Mouse (Mus musculus) monocyte, adult 5-6 weeks (primary cell): Measurements from ENCODE around the gene Tbc1d8. TPM values are rescaled to one million over a fixed set of nuclear protein-coding genes. Genes with fewer than 3 reads are reported as not detected.

Source experiments
- ATAC-seq: fragments of 153-309, 156-312 bp; replicated peaks from 2 replicates; pipeline ENCODE4 v1.8.0; 2017; ENCODE audit warnings: mild to moderate bottlenecking; ENCODE audit not compliant: low TSS enrichment, insufficient number of reproducible peaks, severe bottlenecking, poor library complexity, low FRiP score
- total RNA-seq: library from RNA; stranded (forward); fragments of 200-1000, 200-491, 200-594 nt; gene quantifications from 3 replicates; pipeline ENCODE4 v1.2.3, GENCODE M21; 2017

The Tbc1d8 gene
- total RNA-seq, 1 experiment from 2014 or later: 41.9 TPM

DNA sequence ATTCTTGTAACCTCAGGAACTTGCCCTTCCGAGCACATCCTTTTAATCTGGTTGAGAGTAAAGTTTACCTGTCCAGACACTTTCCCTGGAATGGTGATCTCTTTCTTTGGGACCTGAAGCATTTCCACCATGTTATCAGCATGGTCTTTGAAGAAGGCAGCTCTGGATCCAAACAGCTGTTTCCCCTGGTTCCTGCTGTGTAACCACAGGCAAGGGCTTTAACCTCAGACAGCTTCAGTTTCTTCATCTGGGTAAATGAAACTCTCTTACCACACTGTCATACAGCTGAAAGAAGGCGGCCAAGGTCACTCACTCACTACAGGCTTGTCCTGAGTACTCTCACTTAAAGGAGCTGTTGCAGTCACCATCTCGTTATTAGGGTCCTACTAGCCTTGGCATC lies 8.8 kb upstream of the Tbc1d8 start:
- ATAC-seq: no peak; the same call in 1 of the 2 replicates

DNA sequence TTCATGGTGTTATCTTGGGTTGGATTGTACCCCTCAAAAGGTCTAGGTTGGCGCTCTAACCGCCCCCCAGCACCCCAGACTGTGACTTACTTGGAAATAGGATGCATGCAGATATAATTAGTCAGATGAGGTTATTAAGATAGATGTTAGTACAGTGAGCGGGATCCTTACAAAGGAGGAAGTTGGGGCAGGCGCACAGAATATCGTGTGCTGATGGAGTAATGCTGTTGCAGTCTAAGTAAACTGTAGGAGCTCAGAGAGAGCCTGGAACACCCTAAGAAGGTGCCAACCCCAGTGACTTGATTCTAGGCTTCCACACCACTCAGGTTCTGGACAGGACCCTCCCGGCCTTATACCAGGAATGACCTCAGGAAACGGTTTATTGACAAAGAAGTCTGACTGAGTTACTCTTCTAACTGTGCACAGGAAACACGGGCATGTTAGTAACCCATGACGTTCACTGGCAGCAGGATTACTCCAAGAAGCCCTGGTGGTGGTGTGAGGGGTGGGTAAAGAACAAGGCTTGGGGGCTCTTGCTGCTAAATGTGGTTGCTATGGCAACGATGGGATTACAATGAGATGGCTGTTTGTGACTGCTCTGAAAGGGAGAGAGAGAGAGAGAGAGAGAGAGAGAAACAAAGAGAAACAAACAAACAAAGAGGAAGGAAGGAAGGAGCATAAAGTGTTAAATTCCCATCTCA lies 3.7 kb upstream of the Tbc1d8 start:
- peak; percentile 35; the same call in 1 of the 2 replicates for ATAC-seq

DNA sequence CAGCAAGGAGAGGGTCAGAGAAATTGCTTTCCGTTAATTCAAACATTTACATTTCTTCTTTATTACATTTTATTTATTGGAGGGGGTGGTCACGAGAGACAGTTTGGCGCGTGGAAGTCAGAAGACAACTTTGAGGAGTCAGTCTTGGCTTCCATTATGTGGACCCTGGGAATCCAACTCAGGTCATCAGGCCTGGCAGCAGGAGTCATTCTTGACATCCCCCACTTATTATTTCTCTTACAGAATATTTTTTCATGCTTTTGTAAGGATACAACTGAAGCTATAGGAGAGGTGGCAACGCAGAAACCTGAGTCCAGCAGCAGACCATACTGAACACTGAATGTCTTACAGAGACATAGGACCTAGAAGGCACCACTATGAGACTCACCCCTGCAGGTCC lies 699 bp upstream of the Tbc1d8 start:
- ATAC-seq: no peak

DNA sequence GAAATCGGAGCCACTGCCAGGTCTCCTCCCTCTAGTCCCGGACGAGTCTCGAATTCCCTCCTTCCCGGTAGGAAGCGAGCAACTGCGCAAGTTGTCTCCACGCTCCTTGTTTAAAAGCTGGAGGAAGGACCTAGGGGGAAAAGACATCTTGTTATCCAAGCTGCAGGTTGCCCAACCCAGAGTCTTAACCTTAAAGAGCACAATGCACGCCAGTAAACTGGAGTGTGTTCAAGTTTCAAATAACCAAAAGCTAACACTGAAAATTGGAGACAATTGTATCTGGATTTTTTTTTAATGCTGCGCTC lies 293 bp upstream of the Tbc1d8 start:
- ATAC-seq: no peak

DNA sequence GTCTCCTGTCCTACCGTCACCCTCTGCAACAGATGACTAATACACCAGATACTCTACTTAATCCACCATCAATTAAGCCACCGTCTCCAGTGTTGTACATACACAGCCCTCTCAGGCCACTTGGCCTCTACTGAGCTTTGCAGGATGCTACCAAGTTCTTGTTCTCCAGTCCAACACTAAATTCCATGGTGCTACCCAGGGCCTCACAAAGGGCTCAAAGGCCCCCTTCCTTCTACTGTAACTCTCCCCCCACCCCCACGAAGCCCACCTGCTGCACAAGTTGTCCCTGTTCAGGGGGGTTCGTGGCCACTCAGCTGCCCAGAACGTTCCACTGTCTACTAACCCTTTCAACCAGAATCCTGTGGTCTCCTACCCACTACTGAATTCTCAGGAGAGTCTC lies 1.5 kb downstream of the Tbc1d8 start:
- no peak for ATAC-seq

DNA sequence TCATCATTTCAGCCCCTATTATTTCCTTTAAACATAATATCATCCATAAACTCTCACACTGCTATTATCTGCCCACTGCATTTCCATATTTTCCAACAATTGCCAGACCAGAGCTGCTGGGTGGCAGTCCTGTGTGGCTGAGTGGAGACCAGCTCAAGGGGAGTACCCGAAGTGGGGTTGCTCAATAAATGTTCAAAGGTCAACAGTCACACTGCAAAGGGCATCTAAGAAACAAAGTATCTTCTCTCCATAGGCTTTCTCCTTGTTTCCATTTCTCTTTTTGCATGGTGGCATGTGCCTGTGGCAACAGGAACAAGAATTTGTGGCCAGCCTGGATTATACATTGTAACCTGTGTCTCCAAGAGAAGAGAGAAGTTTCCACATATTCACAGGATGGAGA lies 2.2 kb downstream of the Tbc1d8 start:
- ATAC-seq: peak; percentile 61

DNA sequence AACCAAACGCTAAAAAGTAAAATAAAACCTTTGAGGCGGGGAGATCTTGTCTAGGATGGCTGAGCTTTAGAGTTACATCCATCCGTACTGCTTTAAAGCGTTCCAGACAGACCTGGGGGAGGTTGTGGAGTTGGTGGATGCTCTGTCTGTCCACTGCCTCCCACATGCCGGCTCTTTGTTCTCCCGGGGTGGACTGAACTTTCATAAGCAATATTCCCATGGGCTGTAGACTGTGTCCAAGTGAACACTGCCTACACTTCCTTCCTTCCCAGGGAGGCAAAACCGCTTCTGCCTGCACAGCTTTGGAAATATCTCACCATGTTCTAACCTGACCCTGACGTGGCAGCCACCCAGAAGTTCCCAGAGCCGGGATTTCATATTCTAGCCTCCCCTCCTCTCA lies 4.0 kb downstream of the Tbc1d8 start:
- ATAC-seq: no peak

DNA sequence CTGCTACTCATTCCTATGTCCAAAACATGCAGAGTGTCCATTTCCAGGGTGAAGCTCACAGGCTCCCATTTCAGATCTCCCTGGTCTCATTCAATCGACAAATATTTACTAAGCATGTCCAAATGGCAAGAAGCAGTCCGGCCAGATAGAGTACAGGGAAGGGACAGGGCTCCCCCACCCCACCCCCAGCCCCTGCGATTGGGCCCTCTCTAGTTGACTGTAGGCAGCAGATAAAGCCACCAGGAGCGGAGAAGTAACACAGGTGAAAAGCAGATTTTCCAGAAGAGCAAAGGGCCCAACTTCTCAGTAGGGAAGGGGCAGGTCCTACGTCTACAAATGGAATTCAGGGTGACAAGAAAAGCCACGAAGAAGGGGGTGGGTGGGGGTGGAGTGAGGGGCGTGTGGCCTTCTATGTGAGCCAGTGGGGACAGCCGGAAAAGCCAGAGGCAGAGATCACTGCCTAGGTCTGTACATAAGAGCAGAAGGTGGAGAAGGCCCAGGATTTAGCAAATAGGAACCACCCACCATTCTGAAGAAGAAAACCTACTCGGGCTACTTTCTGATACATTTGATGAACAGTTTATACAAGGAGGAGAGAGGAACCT lies 7.2 kb downstream of the Tbc1d8 start:
- no peak for ATAC-seq

DNA sequence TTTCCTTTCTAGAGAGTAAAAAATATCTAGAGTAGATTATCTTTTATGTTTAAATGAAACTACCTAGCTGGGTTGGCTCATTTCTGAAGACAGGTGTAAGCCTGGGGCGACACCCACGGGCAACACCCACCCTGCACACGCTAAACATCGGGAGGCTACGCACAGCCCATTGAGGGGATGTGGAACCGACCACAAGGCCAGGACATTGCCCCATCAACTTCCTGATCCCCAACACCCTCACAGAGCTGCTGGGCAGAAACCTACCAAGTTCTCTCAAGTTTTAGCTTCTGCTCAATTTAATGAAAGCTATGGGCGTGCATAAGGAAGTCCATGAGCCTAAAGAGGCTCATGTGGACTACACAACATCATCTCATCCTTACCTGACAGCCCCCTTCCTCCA lies 9.6 kb downstream of the Tbc1d8 start:
- peak; percentile 93 for ATAC-seq

DNA sequence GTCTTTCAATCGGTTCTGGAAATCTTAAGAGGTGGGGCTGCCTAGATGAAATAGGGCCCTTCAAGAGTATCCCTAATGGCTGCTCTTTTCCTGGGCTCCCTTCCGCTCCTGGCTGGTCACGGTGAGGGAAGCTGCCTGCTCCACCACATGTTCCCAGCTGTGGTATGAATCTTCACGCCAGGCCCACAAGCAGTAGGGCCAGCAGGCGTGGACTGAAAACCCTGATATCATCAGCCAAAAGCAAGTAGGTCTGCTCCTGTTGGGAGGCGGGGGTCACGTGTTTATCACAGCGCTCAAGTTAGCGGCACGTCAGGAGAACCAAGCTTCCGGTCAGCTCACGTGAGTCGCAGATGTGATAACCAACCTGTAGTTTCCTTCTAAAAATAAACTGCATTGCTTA lies 12.0 kb downstream of the Tbc1d8 start:
- ATAC-seq: no peak

DNA sequence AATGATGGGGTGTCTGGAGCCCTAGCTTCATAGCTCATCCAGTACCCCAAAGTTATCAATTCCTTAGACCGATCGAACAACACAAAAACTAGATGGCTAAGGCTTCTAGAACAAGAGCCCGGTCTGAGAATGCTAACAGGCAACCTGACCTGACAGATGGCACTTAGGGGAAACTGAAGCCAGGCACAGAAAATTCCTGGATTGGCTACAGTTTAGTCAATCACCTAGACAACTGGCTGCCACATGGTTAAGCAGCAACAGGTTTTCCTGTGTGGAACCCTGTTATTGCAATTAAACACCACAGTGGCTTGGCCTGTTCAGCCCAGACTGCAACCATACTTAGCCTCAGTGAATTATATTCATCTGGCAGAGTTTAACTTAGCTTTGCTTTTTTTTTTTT lies 13.8 kb downstream of the Tbc1d8 start:
- ATAC-seq: no peak

DNA sequence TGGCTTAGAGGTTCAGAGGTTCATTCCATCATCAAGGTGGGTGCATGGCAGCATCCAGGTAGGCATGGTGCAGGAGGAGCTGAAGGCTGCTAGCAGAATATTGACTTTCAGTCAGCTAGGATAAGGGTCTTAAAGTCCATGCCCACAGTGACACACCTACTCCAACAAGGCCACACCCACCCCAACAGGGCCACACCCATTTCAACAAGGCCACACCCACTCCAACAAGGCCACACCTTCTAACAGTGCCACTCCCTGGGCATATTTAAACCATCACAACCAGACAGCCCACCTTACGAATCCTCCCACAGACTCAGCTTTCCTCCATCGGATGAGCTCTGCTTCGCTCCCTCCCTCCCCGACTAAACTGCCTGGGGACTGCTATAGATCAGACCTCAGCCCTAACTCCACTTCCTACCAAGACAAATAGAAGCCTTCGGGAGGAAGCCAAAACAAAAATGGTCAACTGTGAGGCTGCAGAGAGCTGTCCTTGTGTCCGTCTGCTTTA lies 15.6 kb downstream of the Tbc1d8 start:
- no peak for ATAC-seq

DNA sequence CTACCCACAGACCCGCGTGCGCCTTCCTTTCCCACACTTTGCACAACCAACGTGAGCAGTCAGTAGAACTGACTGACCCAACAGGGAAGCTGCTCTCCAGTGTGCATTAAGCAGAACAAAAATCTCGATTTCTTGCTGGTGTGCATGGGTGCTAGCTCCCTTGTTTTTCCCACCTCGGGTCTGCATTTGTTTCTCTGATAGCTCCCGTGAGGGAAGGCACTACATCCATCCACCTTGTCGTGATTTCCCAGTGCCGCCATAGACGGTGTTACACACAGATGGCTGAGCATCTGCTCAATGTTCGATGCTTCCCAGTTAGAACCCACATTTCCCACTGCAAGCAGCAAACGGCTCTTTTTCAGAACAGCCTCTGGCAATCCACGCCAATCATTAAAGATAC lies 16.5 kb downstream of the Tbc1d8 start:
- no peak for ATAC-seq

DNA sequence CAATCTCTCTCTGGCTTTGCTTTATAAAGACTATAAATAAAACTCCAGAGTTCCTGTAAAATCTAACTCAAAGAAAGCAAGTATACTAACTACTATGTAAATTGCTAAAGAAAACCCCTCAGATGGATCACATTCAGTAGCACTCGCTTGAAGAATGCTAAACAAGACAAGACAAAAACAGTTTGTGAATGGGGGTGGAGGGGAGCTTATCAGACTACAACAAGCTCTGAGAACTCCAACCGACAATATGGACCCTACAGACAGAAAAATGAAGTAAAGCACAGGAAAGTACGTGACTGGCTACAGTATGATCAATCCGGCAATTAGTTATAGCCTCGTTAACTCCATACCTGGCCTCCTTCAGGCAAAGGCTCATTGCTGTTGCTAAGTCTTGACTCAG lies 18.1 kb downstream of the Tbc1d8 start:
- ATAC-seq: no peak

DNA sequence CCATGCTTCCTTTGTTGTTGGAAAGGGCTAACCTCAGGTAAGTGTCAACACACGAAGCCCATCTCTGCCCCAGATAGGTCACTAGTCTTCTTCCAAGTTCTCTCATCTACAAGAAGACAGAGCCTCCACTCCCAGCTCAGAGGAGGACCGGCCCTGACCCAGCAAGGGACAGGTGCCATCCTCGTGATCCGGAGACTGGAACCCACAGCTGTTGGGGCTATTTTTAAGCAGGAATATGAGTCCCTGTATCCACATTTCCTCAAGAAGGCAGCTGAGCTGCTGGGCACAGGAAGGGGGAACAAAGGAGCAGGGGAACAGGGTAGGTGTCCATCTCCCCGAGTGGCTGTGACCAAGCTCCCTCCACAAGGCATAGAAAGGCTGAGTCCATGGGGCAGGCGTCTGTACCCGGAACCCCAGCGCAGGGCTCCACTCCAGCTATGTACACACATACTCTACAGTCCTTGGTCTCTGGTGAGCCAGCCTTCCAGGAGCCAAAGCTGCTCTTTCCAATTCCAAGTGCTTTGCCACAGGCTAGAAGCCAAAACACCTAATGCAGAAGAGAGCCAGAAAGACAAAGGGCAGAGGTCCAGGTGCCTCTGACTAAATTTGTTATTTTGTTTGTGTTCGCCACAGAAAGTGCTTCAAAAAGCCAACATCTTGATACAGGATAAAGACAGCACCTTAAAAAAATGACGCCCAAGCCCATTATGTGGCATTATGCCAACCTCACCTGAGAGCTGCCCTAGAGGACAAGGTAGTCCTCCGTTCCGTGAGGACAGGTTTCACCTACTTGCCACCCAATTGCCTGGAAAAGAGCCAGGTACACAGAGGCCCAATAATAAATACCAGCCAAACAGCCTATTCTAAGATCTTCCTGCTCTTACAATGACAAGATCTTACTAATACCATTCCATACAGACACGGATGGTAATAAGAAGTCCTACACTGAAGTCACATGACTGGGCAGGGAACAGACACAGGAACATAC lies 20.4 kb downstream of the Tbc1d8 start:
- no peak for ATAC-seq

DNA sequence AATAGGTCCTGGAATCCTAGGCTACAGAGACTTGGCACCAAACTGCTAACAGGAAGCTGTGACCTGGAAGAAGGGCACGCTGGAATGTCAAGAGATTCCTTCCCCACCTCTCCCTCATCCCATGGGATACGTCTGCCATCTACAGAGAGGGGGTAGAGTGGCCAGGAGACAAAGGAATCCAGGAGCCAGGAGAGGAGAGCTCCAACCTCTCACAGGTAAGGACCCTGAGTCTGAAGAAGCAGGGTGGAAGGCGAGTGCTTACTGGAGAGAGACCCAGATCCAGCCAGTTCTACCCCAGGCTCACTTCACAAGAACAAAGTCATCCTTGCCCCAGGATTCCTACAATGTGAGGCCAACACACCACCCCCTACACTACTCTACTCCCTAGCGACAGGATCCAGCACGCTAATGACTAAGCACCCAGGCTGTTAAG lies 22.1 kb downstream of the Tbc1d8 start:
- no peak for ATAC-seq

DNA sequence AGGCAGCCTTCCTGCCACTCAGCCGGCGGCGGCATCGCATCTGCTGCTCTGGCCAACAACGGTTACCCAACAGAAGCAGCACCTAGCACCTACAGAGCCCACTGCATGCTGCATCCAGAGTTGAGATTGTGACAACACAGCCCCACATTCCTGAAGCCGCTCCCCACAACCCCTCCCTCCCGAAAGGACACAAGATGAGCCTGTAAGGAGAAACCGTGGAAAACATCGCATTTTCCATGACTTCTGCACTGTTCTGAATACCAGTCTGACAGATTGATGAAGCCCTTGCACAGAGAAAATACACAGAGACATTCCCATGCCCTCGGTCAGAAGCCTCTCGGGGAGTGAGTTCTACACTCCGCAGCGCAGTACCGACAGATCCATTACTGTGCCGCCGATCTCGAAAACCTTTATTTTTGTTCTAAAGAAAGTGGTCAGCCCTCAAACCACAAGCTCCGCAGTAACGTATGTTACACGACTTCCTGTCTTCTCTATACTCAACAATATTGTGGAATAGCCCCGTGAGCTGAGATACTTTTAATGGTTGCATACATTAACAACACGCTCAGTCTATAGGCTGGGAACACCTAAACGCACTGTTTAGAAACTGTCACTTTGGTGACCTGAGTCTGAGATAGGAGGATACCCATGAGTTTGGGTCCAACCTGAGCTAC lies 23.1 kb downstream of the Tbc1d8 start:
- ATAC-seq: no peak

DNA sequence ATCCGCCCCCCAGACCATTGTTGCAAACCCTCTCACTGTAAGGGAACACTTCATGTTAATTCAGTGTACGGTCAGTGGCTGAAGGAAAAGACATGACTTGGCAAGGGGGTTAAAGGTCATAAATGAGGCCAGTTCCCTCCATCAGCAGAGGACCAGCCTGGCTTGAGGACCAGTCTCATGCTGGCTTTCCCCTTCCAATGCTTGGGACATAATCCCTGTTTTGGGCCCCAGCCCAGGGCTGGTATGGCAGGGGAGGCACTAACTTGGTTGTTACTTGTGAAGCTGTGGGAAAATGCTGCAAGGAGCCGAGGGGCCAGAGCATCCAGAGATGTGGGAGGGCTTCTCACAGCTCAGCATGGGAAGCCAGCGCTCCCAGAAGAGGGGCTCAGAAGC lies 23.8 kb downstream of the Tbc1d8 start:
- ATAC-seq: no peak
